Mouse (Mus musculus): ENCODE results near the gene Fcgr1.
"Not testable (repeated sequence)": the region's sequence is repeated elsewhere in the genome, so short reads cannot be mapped to it uniquely, and the experiment has no call there.

Gene Fcgr1

GRCm38 (mm10) chr3:96247356-96248140, 46.2 kb downstream of the Fcgr1 start:
- DNase-seq (ENCODE audit: low spot score), result no peak

- DNase-seq (ENCODE audit: low spot score), result not testable (repeated sequence)
Measured at GRCm38 (mm10) chr3:96246427-96246856, 47.3 kb downstream of the Fcgr1 start, which contains the start of gene Hist2h3c1. TSS of gene Hist2h3c1 (plus strand) at chr3:96246685.

- not testable (repeated sequence) for DNase-seq (ENCODE audit: low spot score)
Measured at GRCm38 (mm10) chr3:96246018-96246417, 47.8 kb downstream of the Fcgr1 start.

GRCm38 (mm10) chr3:96245003-96245886, 48.5 kb downstream of the Fcgr1 start, which contains the start of gene Hist2h2aa1:
TSS of gene Hist2h2aa1 (plus strand) at chr3:96245497.
- peak; percentile 82 for DNase-seq (ENCODE audit: low spot score)

GRCm38 (mm10) chr3:96243921-96244572, 49.7 kb downstream of the Fcgr1 start:
- no peak for DNase-seq (ENCODE audit: low spot score)

GRCm38 (mm10) chr3:96240799-96241197, 53.0 kb downstream of the Fcgr1 start:
- no peak for DNase-seq (ENCODE audit: low spot score)

- DNase-seq (ENCODE audit: low spot score), result peak; percentile 99
Measured at GRCm38 (mm10) chr3:96239949-96240798, 53.6 kb downstream of the Fcgr1 start, which contains the start of gene Hist2h2aa2. TSS of gene Hist2h2aa2 (minus strand) at chr3:96240276.

- peak; percentile 80 for DNase-seq (ENCODE audit: low spot score)
Measured at GRCm38 (mm10) chr3:96238954-96239793, 54.6 kb downstream of the Fcgr1 start, which contains the start of gene Hist2h3c2. TSS of gene Hist2h3c2 (minus strand) at chr3:96239127.

- peak; percentile 49 for DNase-seq (ENCODE audit: low spot score)
Measured at GRCm38 (mm10) chr3:96237904-96238511, 55.8 kb downstream of the Fcgr1 start.

GRCm38 (mm10) chr3:96237335-96237903, 56.4 kb downstream of the Fcgr1 start:
- DNase-seq (ENCODE audit: low spot score), result no peak

GRCm38 (mm10) chr3:96236834-96237334, 56.9 kb downstream of the Fcgr1 start:
- DNase-seq (ENCODE audit: low spot score), result no peak

GRCm38 (mm10) chr3:96235836-96236235, 57.9 kb downstream of the Fcgr1 start:
- no peak for DNase-seq (ENCODE audit: low spot score)

GRCm38 (mm10) chr3:96234914-96235313, 58.9 kb downstream of the Fcgr1 start:
- DNase-seq (ENCODE audit: low spot score), result no peak
